Mouse (Mus musculus) kidney, postnatal 14 days (tissue): Measurements from ENCODE around the gene Gmppb.

Experiments
- DNase-seq: peaks from one replicate; pipeline ENCODE4 v3.0.0; 2022; ENCODE audit warnings: mixed read lengths

Gene Gmppb

GRCm38 (mm10) chr9:108082988-108083431, 34.0 kb downstream of the Gmppb start, which contains the start of gene Rnf123:
Gene Rnf123, minus strand, starts transcription at chr9:108083346.
- DNase-seq: no peak

GRCm38 (mm10) chr9:108083561-108083960, 34.5 kb downstream of the Gmppb start:
- DNase-seq: no peak

- peak; percentile 55 for DNase-seq
Measured at GRCm38 (mm10) chr9:108085261-108085660, 36.2 kb downstream of the Gmppb start.

- peak; percentile 74 for DNase-seq
Measured at GRCm38 (mm10) chr9:108090611-108091120, 41.6 kb downstream of the Gmppb start.

- no peak for DNase-seq
Measured at GRCm38 (mm10) chr9:108093586-108093985, 44.5 kb downstream of the Gmppb start.

GRCm38 (mm10) chr9:108094184-108094941, 45.3 kb downstream of the Gmppb start, which contains the start of gene Apeh:
Gene Apeh, minus strand, starts transcription at chr9:108094606.
- peak; percentile 98 for DNase-seq

GRCm38 (mm10) chr9:108094998-108095411, 46.0 kb downstream of the Gmppb start:
- DNase-seq: no peak

- peak; percentile 83 for DNase-seq
Measured at GRCm38 (mm10) chr9:108095518-108095917, 46.5 kb downstream of the Gmppb start.

- DNase-seq: no peak
Measured at GRCm38 (mm10) chr9:108095949-108096712, 47.1 kb downstream of the Gmppb start.

- no peak for DNase-seq
Measured at GRCm38 (mm10) chr9:108099619-108100018, 50.6 kb downstream of the Gmppb start.
